20 mouse cellular contexts compared by ENCODE assay signal in the genomic region with DNA sequence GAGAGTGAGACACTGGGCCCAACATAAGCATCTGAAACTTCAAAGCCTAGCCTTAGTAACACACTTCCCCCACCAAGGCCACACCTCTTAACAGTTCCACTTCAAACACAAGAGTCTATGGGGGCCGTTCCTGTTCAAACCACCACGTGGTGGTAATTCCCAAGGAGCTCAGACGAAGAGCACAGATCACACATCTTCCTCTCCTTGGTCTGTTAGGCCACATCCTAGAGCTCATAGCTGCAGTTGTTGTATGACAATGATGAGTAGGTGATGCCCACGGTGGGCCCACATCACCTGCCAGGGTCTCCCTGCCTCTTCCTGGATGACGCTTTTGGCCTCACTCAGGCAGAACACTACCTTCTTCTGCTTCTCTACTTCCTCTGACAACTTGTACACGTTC. TPM values are rescaled to one million over a fixed set of nuclear protein-coding genes. Genes with fewer than 3 reads are reported as not detected.
A peak's percentile ranks its signal among the peaks of the same experiment; 100 is the strongest.
DNase-seq lines count a peak whose midpoint lies in the region; ATAC-seq and TF ChIP-seq lines count a peak whose summit lies in the region.
"Had no signal": no experiment of that assay in that cellular context is flagged by ENCODE, and none has a peak within 500 bp of the region (broad histone marks: within the 10 kb centered on the region; RNA-seq: fewer than 3 reads in every experiment).

No protein-coding gene starts in this region.

- 85% methylated on average over 6 of the region's 6 CpGs for WGBS in forebrain, embryonic 11.5 days
- WGBS in forebrain, embryonic 14.5 days, result 83% methylated on average over 6 of the region's 6 CpGs
- WGBS in spleen, adult 2 months, result 11% methylated on average over 6 of the region's 6 CpGs
- 88% methylated on average over 6 of the region's 6 CpGs for WGBS in midbrain, embryonic 14.5 days

- no peaks in the 10 kb centered on the region for H3K27me3 ChIP-seq in forebrain, embryonic 11.5 days (ENCODE audit: control insufficient read depth, insufficient read depth, low read length)
- H3K27me3 ChIP-seq in forebrain, embryonic 14.5 days (replicated peaks; ENCODE audit: control insufficient read depth, insufficient read depth, low read length), result no peaks in the 10 kb centered on the region
- H3K27me3 ChIP-seq in spleen, adult 2 months (ENCODE audit: control insufficient read depth, insufficient read depth, low read length), result no peaks in the 10 kb centered on the region
- H3K27me3 ChIP-seq in midbrain, embryonic 14.5 days (ENCODE audit: control insufficient read depth, insufficient read depth, low read length), result no peaks in the 10 kb centered on the region

- no peak overlapping the region for H3K9ac ChIP-seq in forebrain, embryonic 11.5 days (ENCODE audit: low read length)
- no peak overlapping the region for H3K9ac ChIP-seq in forebrain, embryonic 14.5 days (ENCODE audit: low read length)
- H3K9ac ChIP-seq in midbrain, embryonic 14.5 days (replicated peaks; ENCODE audit: low read length), result no peak overlapping the region
- H3K9ac ChIP-seq: forebrain, postnatal 0 days had no signal

- no peaks in the 10 kb centered on the region for H3K4me1 ChIP-seq in forebrain, embryonic 11.5 days (replicated peaks; ENCODE audit: control insufficient read depth, insufficient read depth, low read length)
- H3K4me1 ChIP-seq in forebrain, embryonic 14.5 days (ENCODE audit: control insufficient read depth, insufficient read depth, low read length), result no peaks in the 10 kb centered on the region
- peaks cover 19% of the 10 kb centered on the region for H3K4me1 ChIP-seq in spleen, adult 2 months (ENCODE audit: control insufficient read depth, insufficient read depth, insufficient read length)
- H3K4me1 ChIP-seq in midbrain, embryonic 14.5 days (ENCODE audit: control insufficient read depth, insufficient read depth, low read length), result no peaks in the 10 kb centered on the region
- H3K4me1 ChIP-seq: embryonic facial prominence, embryonic 10.5 days had no signal

- TF ChIP-seq POLR2A in spleen, adult 2 months (IDR thresholded peaks at IDR 0.05; ENCODE audit: low read depth, low read length), result 0 out of 2 replicates have a peak, but pooled peaks have one; percentile 1

- no peak overlapping the region for H3K4me2 ChIP-seq in forebrain, embryonic 11.5 days (ENCODE audit: low read depth, low read length, severe bottlenecking)
- H3K4me2 ChIP-seq in forebrain, embryonic 14.5 days (ENCODE audit: low read length), result no peak overlapping the region
- no peak overlapping the region for H3K4me2 ChIP-seq in midbrain, embryonic 14.5 days (ENCODE audit: low read length)
- H3K4me2 ChIP-seq: midbrain, embryonic 11.5 days had no signal

- H3K4me3 ChIP-seq in forebrain, embryonic 11.5 days (ENCODE audit: low read depth, low read length), result no peak overlapping the region
- no peak overlapping the region for H3K4me3 ChIP-seq in forebrain, embryonic 14.5 days (ENCODE audit: low read depth, low read length)
- H3K4me3 ChIP-seq in spleen, adult 2 months (ENCODE audit: extremely low read depth, insufficient read depth, insufficient read length), result no peak overlapping the region
- no peak overlapping the region for H3K4me3 ChIP-seq in midbrain, embryonic 14.5 days (replicated peaks; ENCODE audit: low read depth, low read length)
- H3K4me3 ChIP-seq: embryonic facial prominence, embryonic 10.5 days; erythroblast, embryonic 14.5 days; gastrocnemius, adult 2 months had no signal

- peak; percentile 17 for DNase-seq in forebrain, embryonic 11.5 days (ENCODE audit: low spot score)
- DNase-seq in forebrain, embryonic 14.5 days (ENCODE audit: low spot score), result no peak
- DNase-seq in induced T-regulatory cell, adult 2 months (ENCODE audit: low read depth), result peak; percentile 51
- peak; percentile 60 to 78 for DNase-seq in spleen, adult 2 months (ENCODE audit: low read depth in 1 of 2, low spot score in 2 of 2)
- DNase-seq in thymus, postnatal 4 days, result peak; percentile 49
- DNase-seq in layer of hippocampus, adult 18-20 months (ENCODE audit: low spot score in 2 of 2), result no peak
- no peak for DNase-seq in kidney, adult 8-10 months
- DNase-seq in midbrain, embryonic 14.5 days, result no peak
- DNase-seq: cerebellum, adult 11-12 months; cerebellum, postnatal 25 days; forebrain, postnatal 0 days; gastrocnemius, adult 2 months; heart, adult 11 months; layer of hippocampus, postnatal 36 days; left cerebral cortex, postnatal 4 days; lung, adult 18-20 months; lung, postnatal 36 days had no signal

- no peaks in the 10 kb centered on the region for H3K36me3 ChIP-seq in forebrain, embryonic 11.5 days (ENCODE audit: control insufficient read depth, insufficient read depth, low read length)
- H3K36me3 ChIP-seq in forebrain, embryonic 14.5 days (ENCODE audit: control insufficient read depth, insufficient read depth, low read length), result no peaks in the 10 kb centered on the region
- no peaks in the 10 kb centered on the region for H3K36me3 ChIP-seq in spleen, adult 2 months (ENCODE audit: control insufficient read depth, insufficient read depth, low read length)
- no peaks in the 10 kb centered on the region for H3K36me3 ChIP-seq in midbrain, embryonic 14.5 days (ENCODE audit: control insufficient read depth, insufficient read depth, low read length)
- H3K36me3 ChIP-seq: embryonic facial prominence, embryonic 10.5 days had no signal

- no peak for ATAC-seq in forebrain, embryonic 11.5 days (replicated peaks; ENCODE audit: low FRiP score)
- ATAC-seq in forebrain, embryonic 14.5 days, result no peak
- no peak for ATAC-seq in midbrain, embryonic 14.5 days (ENCODE audit: low FRiP score, low TSS enrichment)
- ATAC-seq: forebrain, postnatal 0 days had no signal

- H3K27ac ChIP-seq in forebrain, embryonic 11.5 days (ENCODE audit: low read depth, low read length), result no peak overlapping the region
- no peak overlapping the region for H3K27ac ChIP-seq in forebrain, embryonic 14.5 days (ENCODE audit: low read depth, low read length)
- peak overlapping the region; percentile 96 for H3K27ac ChIP-seq in spleen, adult 2 months (ENCODE audit: insufficient read depth, low read length)
- no peak overlapping the region for H3K27ac ChIP-seq in midbrain, embryonic 14.5 days (replicated peaks; ENCODE audit: low read depth, low read length)
- H3K27ac ChIP-seq: embryonic facial prominence, embryonic 10.5 days; gastrocnemius, adult 2 months had no signal

- no peaks in the 10 kb centered on the region for H3K9me3 ChIP-seq in forebrain, embryonic 11.5 days (ENCODE audit: control insufficient read depth, low read length)
- H3K9me3 ChIP-seq in forebrain, embryonic 14.5 days (replicated peaks; ENCODE audit: control insufficient read depth, low read length), result no peaks in the 10 kb centered on the region
- H3K9me3 ChIP-seq in midbrain, embryonic 14.5 days (ENCODE audit: control insufficient read depth, low read length), result peaks cover 3% of the 10 kb centered on the region; the same call in 1 of the 2 replicates

- TF ChIP-seq CTCF in spleen, adult 2 months (IDR thresholded peaks at IDR 0.05; ENCODE audit: extremely low read depth, insufficient read depth, insufficient read length, insufficient replicate concordance), result no peak

RNA-seq across cellular contexts. Expression of a gene that starts 9.8 kb away (rescaled TPM):
- polyA plus RNA-seq in forebrain, embryonic 11.5 days (2014; fragmentation: Nextera tagmentation; extraction: Ambion mirVana), result 24.3 and 28.8 TPM in 2 replicates
- 24.2 and 31.1 TPM in 2 replicates for polyA plus RNA-seq in forebrain, embryonic 14.5 days (2014; fragmentation: Nextera tagmentation; extraction: Ambion mirVana)
- 4.3 and 5.5 TPM in 2 replicates for polyA plus RNA-seq in spleen, adult 2 months (2012; rRNA removed)
- total RNA-seq in layer of hippocampus, adult 18-20 months (2021), result 10 to 100 TPM; 93.4 to 97.0 TPM
- 37.0 and 49.7 TPM in 2 replicates for polyA plus RNA-seq in midbrain, embryonic 14.5 days (2014; fragmentation: Nextera tagmentation; extraction: Ambion mirVana)

RNA-seq across cellular contexts. Expression of a gene that starts 17.2 kb away (rescaled TPM):
- 54.5 and 56.8 TPM in 2 replicates for polyA plus RNA-seq in forebrain, embryonic 11.5 days (2014; fragmentation: Nextera tagmentation; extraction: Ambion mirVana)
- polyA plus RNA-seq in forebrain, embryonic 14.5 days (2014; fragmentation: Nextera tagmentation; extraction: Ambion mirVana), result 43.1 and 52.2 TPM in 2 replicates
- polyA plus RNA-seq in spleen, adult 2 months (2012; rRNA removed), result 2.8 and 3.7 TPM in 2 replicates
- total RNA-seq in layer of hippocampus, adult 18-20 months (2021), result 10 to 100 TPM; 27.9 to 29.4 TPM
- 45.7 and 46.4 TPM in 2 replicates for polyA plus RNA-seq in midbrain, embryonic 14.5 days (2014; fragmentation: Nextera tagmentation; extraction: Ambion mirVana)

Comparison
In these comparisons a context has a peak if more than half of its experiments do, and no peak if none do; other contexts are left out.
1. DNase-seq: peak in forebrain, embryonic 11.5 days (single experiment), induced T-regulatory cell, adult 2 months (single experiment), spleen, adult 2 months (2 of 2) and thymus, postnatal 4 days (single experiment); none in forebrain, embryonic 14.5 days (single experiment), layer of hippocampus, adult 18-20 months (0 of 2), kidney, adult 8-10 months (0 of 2) and midbrain, embryonic 14.5 days (single experiment).